Mouse (Mus musculus) heart, adult 2 months (tissue): ENCODE data around the gene Nfkbie. TPM values are rescaled to one million over a fixed set of nuclear protein-coding genes. Genes with fewer than 3 reads are reported as not detected.

Experiments used
- DNase-seq, 2 experiments: peaks; one replicate each; pipeline ENCODE4 v3.0.0; 2021
- H3K27ac ChIP-seq: fragments of 200-600 bp; 2 replicates; pipeline ENCODE4 v1.8.1; 2022
- H3K27me3 ChIP-seq: fragments of 200-500 bp; 2 replicates; pipeline ENCODE4 v1.6.1; 2012; ENCODE audit warnings: mild to moderate bottlenecking, low read length, inconsistent platforms, mixed read lengths; ENCODE audit not compliant: control insufficient read depth, insufficient read depth
- H3K36me3 ChIP-seq: fragments of 200-500 bp; 2 replicates; pipeline ENCODE4 v1.6.1; 2012; ENCODE audit warnings: low read length, inconsistent platforms; ENCODE audit not compliant: control insufficient read depth, insufficient read depth
- H3K4me1 ChIP-seq: fragments of 200-500 bp; 2 replicates; pipeline ENCODE4 v1.6.1; 2011; ENCODE audit warnings: low read length; ENCODE audit not compliant: control insufficient read depth, insufficient read depth
- H3K4me3 ChIP-seq: fragments of 200-600 bp; 2 replicates; pipeline ENCODE4 v1.8.1; 2022
- H3K79me2 ChIP-seq: fragments of 200-500 bp; replicated peaks from 2 replicates; pipeline ENCODE4 v1.6.1; 2012; ENCODE audit warnings: mild to moderate bottlenecking, inconsistent platforms, low read length, moderate library complexity, mixed read lengths; ENCODE audit not compliant: control insufficient read depth, insufficient read depth
- H3K9ac ChIP-seq: fragments of 200-500 bp; 2 replicates; pipeline ENCODE4 v1.6.1; 2012; ENCODE audit warnings: low read depth, mild to moderate bottlenecking, control low read depth, inconsistent platforms, low read length, mixed read lengths
- CTCF ChIP-seq: fragments of 200-600 bp; IDR thresholded peaks from 2 replicates; pipeline ENCODE4 v1.8.1; 2022; ENCODE audit warnings: antibody characterized with exemption, mild to moderate bottlenecking, moderate library complexity
- EP300 ChIP-seq: fragments of 200-500 bp; IDR thresholded peaks from 2 replicates; pipeline ENCODE4 v1.6.1; 2011; ENCODE audit warnings: low read depth, low read length, control low read depth; ENCODE audit not compliant: insufficient read depth
- POLR2A ChIP-seq: fragments of 200-500 bp; IDR thresholded peaks from 2 replicates; pipeline ENCODE4 v1.6.1; 2011; ENCODE audit warnings: mild to moderate bottlenecking, low read depth, low read length, control low read depth; ENCODE audit not compliant: insufficient read depth
- WGBS: fragments of 180-500 bp; shearing (Covaris S2); methylation state at CpG from one replicate; pipeline ENCODE4 v1.1.7; 2018; 5-methylcytosine and 5-hydroxymethylcytosine counted together
- intact Hi-C: fragments of 180-260 bp; cut with DNase I; formaldehyde crosslinking; loops from one replicate; pipeline ENCODE4 v1.15.1; 2025
- polyA plus RNA-seq: library from polyadenylated mRNA; depleted of rRNA; stranded (reverse); fragments of >200 nt; gene quantifications from 2 replicates; pipeline ENCODE4 v1.2.3, GENCODE M21; 2012
- total RNA-seq, 2 experiments: library from RNA; stranded (reverse); gene quantifications; 2 replicates each; pipeline ENCODE4 v1.2.3; 2021

The Nfkbie gene
- total and polyA plus RNA-seq, 3 experiments: 1.1 to 2.2 (median 1.1) TPM

- TF ChIP-seq POLR2A: no peak
- no peak for TF ChIP-seq EP300
- TF ChIP-seq CTCF: no peak
- H3K79me2 ChIP-seq: no peaks in the 10 kb centered on the region
- H3K9ac ChIP-seq: peak overlapping the region; percentile 63
- peaks cover 36% of the 10 kb centered on the region for H3K4me1 ChIP-seq
- 20% methylated on average over 23 of the region's 23 CpGs for WGBS
- H3K36me3 ChIP-seq: no peaks in the 10 kb centered on the region
- intact Hi-C loops: no loop called here
- H3K4me3 ChIP-seq: peak overlapping the region; percentile 79
- H3K27me3 ChIP-seq: no peaks in the 10 kb centered on the region
- DNase-seq: no peak
- H3K27ac ChIP-seq: peak overlapping the region; percentile 94
Measured at GRCm38 (mm10) chr17:45595736-45596390, 40.4 kb downstream of the Nfkbie start.

GRCm38 (mm10) chr17:45596631-45597396 is 41.3 kb downstream of the Nfkbie start:
- H3K4me1 ChIP-seq: peaks cover 28% of the 10 kb centered on the region
- no peaks in the 10 kb centered on the region for H3K36me3 ChIP-seq
- no peaks in the 10 kb centered on the region for H3K79me2 ChIP-seq
- H3K27me3 ChIP-seq: no peaks in the 10 kb centered on the region
- 22% methylated on average over 11 of the region's 11 CpGs for WGBS
- peak overlapping the region; percentile 60 for H3K27ac ChIP-seq
- TF ChIP-seq POLR2A (no peak), CTCF (peak; percentile 90), EP300 (peak; percentile 34; the same call in 1 of the 2 replicates)
- H3K4me3 ChIP-seq: no peak overlapping the region
- peak; percentile 83 to 88 for DNase-seq
- intact Hi-C loops: no loop called here
- peak overlapping the region; percentile 5; the same call in 1 of the 2 replicates for H3K9ac ChIP-seq

DNA sequence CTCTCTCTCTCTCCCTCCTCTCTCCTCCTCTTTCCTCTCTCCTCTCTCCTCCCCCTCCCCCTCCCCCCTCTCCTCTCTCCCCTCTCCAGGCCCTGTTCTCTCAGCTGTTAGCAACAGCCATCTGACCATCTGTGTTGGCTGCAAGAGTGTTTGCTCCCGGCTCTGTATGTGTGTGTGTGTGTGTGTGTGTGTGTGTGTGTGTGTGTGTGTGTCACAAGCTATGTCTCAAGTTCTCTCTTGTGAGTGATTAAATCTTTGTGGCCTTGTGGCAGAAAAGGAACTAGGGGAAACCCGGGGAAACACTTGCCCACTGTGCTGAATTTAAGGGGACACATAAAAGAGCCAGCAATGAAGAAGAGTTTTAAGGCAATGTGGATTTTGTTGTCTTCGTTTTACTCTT is 42.3 kb downstream of the Nfkbie start:
- DNase-seq: peak in 1 of 2 experiments; percentile 56
- Histone ChIP-seq H3K4me1 (peaks cover 24% of the 10 kb centered on the region), H3K4me3 (no peak overlapping the region), H3K27ac (no peak overlapping the region), H3K79me2 (no peaks in the 10 kb centered on the region), H3K36me3 (no peaks in the 10 kb centered on the region), H3K9ac (no peak overlapping the region), H3K27me3 (no peaks in the 10 kb centered on the region)
- TF ChIP-seq POLR2A (no peak), CTCF (no peak), EP300 (no peak)
- WGBS: 40% methylated on average over 3 of the region's 3 CpGs
- intact Hi-C loops: loop anchor here (2.0 kb wide), 1 partner anchor 13 kb away; no protein-coding TSS in a partner anchor

GRCm38 (mm10) chr17:45598376-45598775 is 42.9 kb downstream of the Nfkbie start:
- no peaks in the 10 kb centered on the region for H3K79me2 ChIP-seq
- no peaks in the 10 kb centered on the region for H3K27me3 ChIP-seq
- H3K4me3 ChIP-seq: no peak overlapping the region
- intact Hi-C loops: loop anchor here (2.0 kb wide), 1 partner anchor 14 kb away; no protein-coding TSS in a partner anchor
- no peak overlapping the region for H3K9ac ChIP-seq
- H3K27ac ChIP-seq: no peak overlapping the region
- no peaks in the 10 kb centered on the region for H3K36me3 ChIP-seq
- no peak for DNase-seq
- WGBS: 90% methylated on average over 2 of the region's 2 CpGs
- TF ChIP-seq CTCF (no peak), EP300 (no peak), POLR2A (no peak)
- H3K4me1 ChIP-seq: peaks cover 20% of the 10 kb centered on the region

DNA sequence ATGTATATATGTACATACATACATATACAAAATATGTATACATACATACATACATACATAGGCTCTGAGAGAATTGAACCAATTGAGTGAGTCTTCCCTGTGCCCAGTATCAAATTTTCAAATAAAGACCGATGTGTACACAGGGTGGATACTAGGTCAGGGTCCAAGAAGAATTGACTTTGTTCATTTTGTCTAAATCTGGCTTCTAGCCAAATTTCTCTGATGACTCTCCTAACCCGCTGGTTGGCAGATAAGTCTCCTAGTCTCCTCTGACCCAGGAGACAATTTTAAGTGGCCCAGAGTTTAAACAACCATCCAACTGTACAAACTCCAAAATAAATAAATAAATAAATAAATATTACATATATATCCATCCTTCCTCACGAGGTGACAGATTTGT is 43.4 kb downstream of the Nfkbie start:
- Histone ChIP-seq H3K4me3 (no peak overlapping the region), H3K4me1 (peaks cover 17% of the 10 kb centered on the region), H3K27ac (no peak overlapping the region), H3K9ac (no peak overlapping the region), H3K36me3 (no peaks in the 10 kb centered on the region), H3K79me2 (no peaks in the 10 kb centered on the region), H3K27me3 (no peaks in the 10 kb centered on the region)
- DNase-seq: no peak
- intact Hi-C loops: loop anchor here (2.0 kb wide), 1 partner anchor 14 kb away; no protein-coding TSS in a partner anchor
- WGBS: 27% methylated on average over 3 of the region's 3 CpGs
- TF ChIP-seq CTCF (no peak), POLR2A (no peak), EP300 (no peak)
